36 mouse cellular contexts compared by ENCODE assay signal in the genomic region with DNA sequence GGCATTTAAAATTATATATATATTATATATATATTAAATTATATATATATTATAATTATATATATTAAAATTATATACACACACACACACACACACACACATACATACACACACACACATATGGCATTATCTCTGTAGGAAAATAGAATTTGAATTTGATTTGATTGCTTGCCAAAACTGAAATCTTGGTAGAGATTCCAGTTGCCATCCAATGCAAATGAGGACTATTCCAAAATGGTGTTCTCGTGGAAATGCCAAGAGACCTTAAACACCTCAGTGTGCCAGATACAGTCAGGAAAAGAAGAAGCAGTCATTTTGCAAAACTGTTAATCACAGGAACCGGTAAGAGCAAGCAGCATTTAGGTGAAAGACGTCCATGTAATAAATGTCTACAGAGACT. TPM values are rescaled to one million over a fixed set of nuclear protein-coding genes. Genes with fewer than 3 reads are reported as not detected.
"Had no signal": no experiment of that assay in that cellular context is flagged by ENCODE, and none has a peak within 500 bp of the region (broad histone marks: within the 10 kb centered on the region; RNA-seq: fewer than 3 reads in every experiment).

No protein-coding gene starts in this region.

- H3K9ac ChIP-seq: limb, embryonic 12.5 days; limb, embryonic 13.5 days; limb, embryonic 15.5 days; liver, embryonic 12.5 days; liver, embryonic 13.5 days; liver, embryonic 14.5 days; liver, embryonic 15.5 days; liver, postnatal 0 days; lung, embryonic 14.5 days; lung, embryonic 15.5 days; midbrain, embryonic 12.5 days; midbrain, embryonic 13.5 days; midbrain, embryonic 15.5 days; neural tube, embryonic 12.5 days had no signal

- H3K27me3 ChIP-seq: limb, embryonic 12.5 days; limb, embryonic 13.5 days; limb, embryonic 15.5 days; liver, embryonic 12.5 days; liver, embryonic 13.5 days; liver, embryonic 15.5 days; lung, embryonic 15.5 days; megakaryocyte, embryonic 14.5 days; midbrain, embryonic 12.5 days; midbrain, embryonic 13.5 days; midbrain, embryonic 15.5 days; neural tube, embryonic 12.5 days had no signal

- H3K9me3 ChIP-seq: limb, embryonic 10.5 days; limb, embryonic 12.5 days; limb, embryonic 13.5 days; limb, embryonic 15.5 days; liver, embryonic 12.5 days; liver, embryonic 13.5 days; liver, embryonic 15.5 days; lung, embryonic 15.5 days; megakaryocyte, embryonic 14.5 days; midbrain, embryonic 10.5 days; midbrain, embryonic 12.5 days; midbrain, embryonic 13.5 days; midbrain, embryonic 15.5 days; neural tube, embryonic 12.5 days had no signal

- ATAC-seq: liver, embryonic 12.5 days; liver, postnatal 0 days; lung, postnatal 0 days; midbrain, embryonic 13.5 days; midbrain, embryonic 15.5 days; midbrain, embryonic 16.5 days had no signal

- H3K4me1 ChIP-seq: limb, embryonic 10.5 days; limb, embryonic 12.5 days; limb, embryonic 13.5 days; limb, embryonic 15.5 days; liver, embryonic 12.5 days; liver, embryonic 13.5 days; liver, embryonic 15.5 days; lung, embryonic 15.5 days; megakaryocyte, embryonic 14.5 days; midbrain, embryonic 12.5 days; midbrain, embryonic 15.5 days; neural tube, embryonic 12.5 days had no signal

- DNase-seq: left cerebral cortex, postnatal 4 days; liver; liver, embryonic 13.5 days; liver, postnatal 0 days; lung, adult 18-20 months; lung, adult 2 months; lung, embryonic 14.5 days; lung, postnatal 10 days; lung, postnatal 14 days; lung, postnatal 36 days; lung, postnatal 4 days; midbrain, embryonic 14.5 days had no signal

- H3K4me2 ChIP-seq: limb, embryonic 12.5 days; limb, embryonic 13.5 days; limb, embryonic 15.5 days; liver, embryonic 11.5 days; liver, embryonic 12.5 days; liver, embryonic 13.5 days; liver, embryonic 15.5 days; lung, embryonic 14.5 days; lung, embryonic 15.5 days; midbrain, embryonic 11.5 days; midbrain, embryonic 12.5 days; midbrain, embryonic 13.5 days; midbrain, embryonic 15.5 days; neural tube, embryonic 12.5 days had no signal

- H3K27ac ChIP-seq: limb, embryonic 10.5 days; limb, embryonic 12.5 days; limb, embryonic 13.5 days; limb, embryonic 15.5 days; liver, embryonic 12.5 days; liver, embryonic 13.5 days; liver, embryonic 14.5 days; liver, embryonic 15.5 days; lung, embryonic 15.5 days; macrophage; midbrain, embryonic 10.5 days; midbrain, embryonic 12.5 days; midbrain, embryonic 13.5 days; midbrain, embryonic 15.5 days; neural tube, embryonic 12.5 days had no signal

- H3K36me3 ChIP-seq: limb, embryonic 10.5 days; limb, embryonic 12.5 days; limb, embryonic 13.5 days; limb, embryonic 15.5 days; liver, embryonic 12.5 days; liver, embryonic 13.5 days; liver, embryonic 15.5 days; lung, embryonic 15.5 days; midbrain, embryonic 10.5 days; midbrain, embryonic 12.5 days; midbrain, embryonic 13.5 days; midbrain, embryonic 15.5 days; neural tube, embryonic 12.5 days had no signal

- H3K4me3 ChIP-seq: limb, embryonic 10.5 days; limb, embryonic 12.5 days; limb, embryonic 13.5 days; limb, embryonic 15.5 days; liver, embryonic 12.5 days; liver, embryonic 13.5 days; liver, embryonic 15.5 days; lung, embryonic 15.5 days; megakaryocyte, embryonic 14.5 days; midbrain, embryonic 10.5 days; midbrain, embryonic 12.5 days; midbrain, embryonic 13.5 days; midbrain, embryonic 15.5 days; myocyte; neural tube, embryonic 12.5 days had no signal

RNA-seq across cellular contexts. Expression of a gene that starts 51.3 kb away (rescaled TPM):
- total RNA-seq: liver, adult 2 months; megakaryocyte progenitor cell, adult 5-6 weeks; megakaryocyte, adult 5-6 weeks; monocyte, adult 5-6 weeks had no signal
- polyA plus RNA-seq: liver, adult 2 months; liver, postnatal 0 days; macrophage had no signal
